Mouse (Mus musculus) olfactory bulb, adult 2 months (tissue): ENCODE data around the gene Pacsin1. TPM values are rescaled to one million over a fixed set of nuclear protein-coding genes. Genes with fewer than 3 reads are reported as not detected.

ENCODE experiments used
- H3K27ac ChIP-seq: fragments of 200-500 bp; 2 replicates; pipeline ENCODE4 v1.5.1; 2012; ENCODE audit warnings: low read depth, low read length; ENCODE audit not compliant: insufficient read depth
- H3K4me1 ChIP-seq: fragments of 200-500 bp; 2 replicates; pipeline ENCODE4 v1.6.1; 2012; ENCODE audit warnings: low read length; ENCODE audit not compliant: control insufficient read depth, insufficient read depth
- H3K4me3 ChIP-seq: fragments of 200-500 bp; 2 replicates; pipeline ENCODE4 v1.5.1; 2012; ENCODE audit warnings: mild to moderate bottlenecking, low read depth, low read length, moderate library complexity; ENCODE audit not compliant: insufficient read depth
- CTCF ChIP-seq: fragments of 200-500 bp; IDR thresholded peaks from 2 replicates; pipeline ENCODE4 v1.5.1; 2012; ENCODE audit warnings: low read depth, mild to moderate bottlenecking, low read length, moderate library complexity; ENCODE audit not compliant: insufficient read depth
- POLR2A ChIP-seq: fragments of 200-500 bp; IDR thresholded peaks from 2 replicates; pipeline ENCODE4 v1.6.1; 2012; ENCODE audit warnings: mild to moderate bottlenecking, low read depth, low read length, moderate library complexity; ENCODE audit not compliant: insufficient read depth
- WGBS: fragments of 180-500 bp; shearing (Covaris S2); methylation state at CpG from one replicate; pipeline ENCODE4 v1.1.7; 2018; 5-methylcytosine and 5-hydroxymethylcytosine counted together
- polyA plus RNA-seq: library from polyadenylated mRNA; stranded (reverse); fragments of >200 nt; gene quantifications from 2 replicates; pipeline ENCODE4 v1.2.4, GENCODE M21; 2012; ENCODE audit warnings: low replicate concordance; ENCODE audit not compliant: missing spikeins, insufficient read depth, insufficient read length

The Pacsin1 gene
- polyA plus RNA-seq, 1 experiment, result not detected

DNA sequence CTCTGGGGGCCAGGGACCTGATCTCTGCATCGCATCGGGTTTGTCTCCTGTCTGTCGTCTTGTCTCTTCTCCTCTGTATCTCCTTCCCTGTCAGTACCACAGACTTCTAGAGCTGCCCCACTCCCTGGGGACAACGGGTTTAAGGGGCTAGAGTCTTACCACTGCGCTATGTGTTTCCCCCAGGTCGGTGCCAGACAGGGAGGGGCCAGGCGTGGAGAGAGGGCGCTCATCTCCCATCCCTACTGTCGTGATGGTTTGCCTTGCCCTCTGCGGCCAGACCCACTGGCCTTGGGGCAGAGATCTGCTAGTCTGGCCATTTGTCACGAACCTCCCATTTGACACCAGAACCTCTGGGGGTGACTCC, 30.2 kb downstream of the Pacsin1 start:
- TF ChIP-seq CTCF, result no peak
- no peak for TF ChIP-seq POLR2A
- Histone ChIP-seq H3K27ac (peak overlapping the region; percentile 92), H3K4me1 (peaks cover 68% of the 10 kb centered on the region), H3K4me3 (peak overlapping the region; percentile 61)
- WGBS, result 3% methylated on average over 11 of the region's 11 CpGs

- TF ChIP-seq CTCF (no peak), POLR2A (no peak)
- WGBS, result 13% methylated on average over 5 of the region's 5 CpGs
- Histone ChIP-seq H3K4me1 (peaks cover 75% of the 10 kb centered on the region), H3K27ac (peak overlapping the region; percentile 42), H3K4me3 (peak overlapping the region; percentile 61)
These were observed 31.1 kb downstream of the Pacsin1 start for GRCm38 (mm10) chr17:27686395-27686794.

DNA sequence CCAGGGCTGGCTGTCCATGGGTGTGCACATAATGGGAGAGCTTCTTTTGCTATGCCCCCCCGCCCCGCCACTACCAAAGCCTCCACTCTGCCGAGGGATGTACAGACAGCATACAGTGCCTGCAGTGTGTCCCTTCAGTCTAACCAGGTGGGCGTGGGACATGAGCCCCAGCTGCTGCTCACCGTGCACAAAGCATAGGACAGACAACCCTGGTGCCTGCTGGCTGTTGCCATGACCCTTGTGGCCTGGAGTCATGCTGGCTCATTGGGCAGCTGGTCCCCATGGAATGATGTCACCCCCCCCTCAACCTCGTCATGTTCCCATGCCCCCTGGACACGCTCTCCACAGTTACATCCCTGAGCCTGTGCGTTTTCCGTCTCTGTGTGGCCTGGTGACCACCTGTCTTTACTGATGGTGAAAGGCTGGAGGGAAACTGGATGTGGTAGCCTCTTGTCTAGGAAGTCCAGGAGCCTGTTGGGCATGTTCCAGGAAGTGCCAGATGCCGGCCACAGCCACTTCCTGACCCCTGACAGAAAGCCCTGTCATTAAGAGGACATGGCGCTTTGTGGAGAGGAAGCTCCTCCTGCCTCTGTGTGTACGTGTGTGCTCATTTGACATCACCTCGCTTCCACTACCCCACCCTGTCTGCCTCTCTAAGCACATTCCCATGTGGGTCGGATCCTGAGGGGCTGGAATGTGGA, 35.8 kb downstream of the Pacsin1 start:
- 76% methylated on average over 14 of the region's 14 CpGs for WGBS
- Histone ChIP-seq H3K4me1 (peaks cover 58% of the 10 kb centered on the region), H3K27ac (no peak overlapping the region), H3K4me3 (no peak overlapping the region)
- TF ChIP-seq CTCF (no peak), POLR2A (no peak)

DNA sequence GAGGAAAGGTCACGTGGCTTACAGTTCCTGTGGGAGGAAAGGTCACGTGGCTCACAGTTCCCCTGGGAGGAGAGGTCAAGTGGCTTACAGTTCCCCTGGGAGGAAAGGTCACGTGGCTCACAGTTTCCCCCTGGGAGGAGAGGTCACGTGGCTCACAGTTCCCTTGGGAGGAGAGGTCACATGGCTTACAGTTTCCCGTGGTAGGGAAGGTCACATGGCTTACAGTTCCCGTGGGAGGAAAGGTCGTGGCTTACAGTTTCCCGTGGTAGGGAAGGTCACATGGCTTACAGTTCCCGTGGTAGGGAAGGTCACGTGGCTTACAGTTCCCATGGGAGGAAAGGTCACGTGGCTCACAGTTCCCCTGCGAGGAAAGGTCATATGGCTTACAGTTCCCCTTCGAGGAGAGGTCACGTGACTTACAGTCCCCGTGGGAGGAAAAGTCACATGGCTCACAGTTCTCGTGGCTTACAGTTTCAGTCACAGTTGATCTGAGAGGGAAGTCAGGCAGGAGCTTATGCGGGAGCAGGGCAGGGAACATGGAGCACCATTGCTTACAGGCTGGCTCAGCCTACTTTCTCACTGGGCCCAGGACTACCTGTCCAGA, 44.4 kb downstream of the Pacsin1 start:
- no peak overlapping the region for H3K4me3 ChIP-seq
- peaks cover 33% of the 10 kb centered on the region for H3K4me1 ChIP-seq
- no peak for TF ChIP-seq POLR2A
- no peak for TF ChIP-seq CTCF
- peak overlapping the region; percentile 16; the same call in 1 of the 2 replicates for H3K27ac ChIP-seq
- WGBS, result 66% methylated on average over 17 of the region's 17 CpGs

DNA sequence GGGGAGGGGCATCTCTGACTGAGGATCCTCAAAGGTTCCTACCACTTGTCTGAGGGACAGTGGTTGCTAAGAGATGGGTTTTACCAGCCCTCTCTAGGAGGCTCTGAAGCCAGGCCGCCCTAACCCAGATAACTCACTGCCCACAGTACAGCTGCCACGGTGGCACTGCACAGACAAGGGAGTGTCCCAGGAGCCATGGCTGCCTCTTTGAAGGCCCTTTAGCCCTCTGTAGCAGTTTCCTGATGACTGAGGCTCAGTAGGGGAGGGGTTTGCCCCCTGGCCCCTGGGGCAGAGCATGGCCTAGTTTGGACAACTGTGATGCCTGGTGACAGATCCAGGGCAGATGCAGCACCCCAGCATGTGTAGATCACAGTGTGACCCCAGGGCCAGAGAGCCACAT, 45.5 kb downstream of the Pacsin1 start:
- Histone ChIP-seq H3K4me1 (peaks cover 33% of the 10 kb centered on the region), H3K27ac (no peak overlapping the region), H3K4me3 (no peak overlapping the region)
- WGBS, result 53% methylated on average over 2 of the region's 2 CpGs
- TF ChIP-seq POLR2A (no peak), CTCF (no peak)

GRCm38 (mm10) chr17:27701856-27702255, 46.5 kb downstream of the Pacsin1 start:
- H3K4me3 ChIP-seq, result no peak overlapping the region
- WGBS, result 76% methylated on average over 6 of the region's 6 CpGs
- H3K4me1 ChIP-seq, result peaks cover 33% of the 10 kb centered on the region
- H3K27ac ChIP-seq, result no peak overlapping the region
- TF ChIP-seq POLR2A, result no peak
- no peak for TF ChIP-seq CTCF

- WGBS, result 5% methylated on average over 34 of the region's 34 CpGs
- Histone ChIP-seq H3K4me1 (peaks cover 33% of the 10 kb centered on the region), H3K4me3 (no peak overlapping the region), H3K27ac (no peak overlapping the region)
- peak; percentile 75 for TF ChIP-seq CTCF
- no peak for TF ChIP-seq POLR2A
These were observed 47.2 kb downstream of the Pacsin1 start for GRCm38 (mm10) chr17:27702518-27702917.

- 55% methylated on average over 5 of the region's 5 CpGs for WGBS
- H3K4me3 ChIP-seq, result no peak overlapping the region
- TF ChIP-seq POLR2A, result no peak
- TF ChIP-seq CTCF, result no peak
- H3K4me1 ChIP-seq, result peaks cover 45% of the 10 kb centered on the region
- no peak overlapping the region for H3K27ac ChIP-seq
These were observed 48.8 kb downstream of the Pacsin1 start for GRCm38 (mm10) chr17:27703961-27704621.

DNA sequence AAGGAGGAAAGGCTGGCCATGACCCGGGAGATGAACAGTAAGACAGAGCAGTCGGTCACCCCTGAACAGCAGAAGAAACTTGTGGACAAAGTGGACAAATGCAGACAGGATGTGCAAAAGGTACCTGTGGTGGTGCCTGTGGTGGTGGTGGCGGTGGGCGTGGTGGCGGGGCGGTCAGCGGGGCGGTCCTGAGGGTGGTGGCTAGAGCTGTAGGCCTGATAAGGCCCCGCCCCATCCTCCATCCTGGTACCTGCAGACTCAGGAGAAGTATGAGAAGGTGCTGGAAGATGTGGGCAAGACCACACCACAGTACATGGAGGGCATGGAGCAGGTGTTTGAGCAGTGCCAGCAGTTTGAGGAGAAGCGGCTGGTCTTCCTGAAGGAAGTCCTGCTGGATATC, 50.4 kb downstream of the Pacsin1 start:
- Histone ChIP-seq H3K4me3 (no peak overlapping the region), H3K27ac (no peak overlapping the region), H3K4me1 (peaks cover 48% of the 10 kb centered on the region)
- TF ChIP-seq POLR2A, result no peak
- no peak for TF ChIP-seq CTCF
- WGBS, result 67% methylated on average over 10 of the region's 10 CpGs
